Mouse (Mus musculus): ENCODE measurements around the gene Sgf29. TPM values are rescaled to one million over a fixed set of nuclear protein-coding genes. Genes with fewer than 3 reads are reported as not detected.
A peak's percentile ranks its signal among the peaks of the same experiment; 100 is the strongest.

Gene Sgf29
- 10 to 100 TPM; 29.1 to 33.1 TPM for total RNA-seq (2021)
- long read RNA-seq, experiment 1, transcript Sgf29-201 (10 exons, 1,312 nt): major isoform, 16 of 21 reads
- long read RNA-seq, experiment 1, partial matches to known transcripts: 1 of 21 reads
- long read RNA-seq, experiment 1, other reads (novel, unspliced or antisense): 4 of 21 reads
- long read RNA-seq, experiment 2, transcript Sgf29-201 (10 exons, 1,312 nt): major isoform, 13 of 16 reads
- long read RNA-seq, experiment 2, partial matches to known transcripts: 3 of 16 reads
- long read RNA-seq, experiment 2, other reads (novel, unspliced or antisense): 0 of 16 reads

DNA sequence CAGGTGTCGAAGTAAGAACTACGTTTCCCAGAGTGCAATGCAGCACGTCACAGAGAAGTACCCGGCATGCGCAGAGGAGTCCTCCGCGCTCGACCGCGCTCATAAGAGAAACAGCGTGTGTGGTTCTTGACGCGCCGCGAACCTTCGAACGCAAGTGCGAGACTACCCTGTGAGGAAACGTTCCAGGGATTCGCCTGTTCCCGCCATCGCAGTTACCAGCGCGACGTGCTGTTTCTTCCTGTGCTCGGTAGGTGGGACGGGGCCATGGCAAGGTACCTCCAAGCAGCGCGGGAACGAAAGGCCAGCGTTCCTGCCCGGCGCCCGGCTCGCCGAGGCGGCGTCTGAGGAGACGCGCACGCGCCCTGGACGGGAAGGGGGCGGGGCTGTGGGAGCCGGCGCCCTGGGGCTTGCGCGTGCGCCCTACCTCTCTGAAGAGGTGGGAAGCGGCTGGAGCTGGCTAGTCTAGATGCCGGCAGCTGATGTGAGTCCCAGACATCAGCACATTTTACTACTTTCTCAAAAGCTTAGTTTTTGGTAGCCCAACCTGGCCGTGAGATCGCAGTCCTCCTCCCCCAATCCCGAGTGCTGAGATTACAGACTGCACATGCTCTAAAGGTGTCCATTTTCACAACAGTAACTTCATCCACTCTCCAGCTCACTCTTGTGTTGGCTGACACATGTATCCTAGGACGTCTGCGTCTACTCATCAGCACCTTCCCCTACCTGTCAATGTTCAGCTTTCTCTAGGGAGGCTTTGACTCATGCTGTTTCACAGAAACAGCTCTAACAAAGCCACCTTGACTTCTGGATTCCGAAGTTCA lies at the start of gene Sgf29:
TSS of gene Sgf29 (plus strand) at position 79 of the 821 bp plus-strand sequence.
- peak; percentile 91 for DNase-seq (ENCODE audit: low spot score)

DNA sequence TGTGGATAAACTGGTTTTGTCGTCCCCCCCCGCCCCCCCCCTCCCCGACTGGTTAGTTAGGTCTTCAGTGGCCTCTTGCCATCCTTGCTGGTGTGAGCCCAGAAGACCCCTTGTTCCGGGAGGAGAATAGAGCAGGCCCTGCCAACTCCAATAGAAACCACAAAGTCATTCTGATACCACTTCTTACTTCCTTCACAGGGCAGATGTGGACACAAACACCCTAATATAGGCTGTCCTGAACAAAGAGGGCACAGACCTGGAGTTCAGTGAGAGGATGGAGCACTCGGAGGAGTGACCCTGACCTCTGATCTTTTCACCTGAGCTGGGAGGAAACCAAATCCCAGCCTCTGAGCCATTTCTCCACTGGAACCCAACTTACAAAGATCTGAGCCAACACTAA lies 47.2 kb upstream of the Sgf29 start:
- DNase-seq (ENCODE audit: low spot score): no peak

DNA sequence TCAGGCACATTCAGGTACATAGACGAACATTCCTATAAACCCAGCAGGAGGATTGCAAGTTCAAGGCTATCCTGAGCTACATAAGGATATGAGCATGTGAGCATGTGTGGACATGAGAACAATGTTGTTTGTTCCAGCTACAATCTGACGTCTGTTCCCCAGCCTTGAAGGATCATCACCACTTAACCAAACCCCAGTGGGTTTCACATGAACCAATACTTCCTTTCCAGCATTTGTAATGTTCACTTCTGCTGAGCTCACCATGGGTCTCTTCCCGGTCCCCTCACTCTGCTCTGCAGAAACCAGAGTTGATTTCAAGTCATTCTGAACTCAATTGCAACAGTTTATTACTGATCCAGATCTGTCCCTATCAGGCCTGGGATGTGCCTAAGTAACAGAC lies 46.5 kb upstream of the Sgf29 start:
- DNase-seq (ENCODE audit: low spot score): no peak

DNA sequence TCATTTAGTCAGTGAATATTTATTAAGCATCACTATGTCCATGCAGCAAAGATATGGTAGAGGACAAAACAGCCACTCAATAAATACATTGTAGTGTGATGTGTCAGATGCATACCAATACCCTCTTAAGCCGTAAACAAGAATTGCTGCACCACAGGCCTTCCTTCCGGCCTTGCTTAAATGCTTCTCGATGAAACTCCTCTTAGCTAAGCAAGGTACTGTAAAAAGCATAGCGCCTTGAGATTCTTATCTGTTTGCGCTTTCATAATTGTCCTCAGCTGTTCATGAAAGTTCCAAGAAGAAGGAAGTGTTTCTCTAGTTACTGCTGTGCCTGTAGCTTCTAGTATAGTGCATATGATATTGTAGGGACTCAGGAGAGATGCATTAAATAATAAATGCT lies 42.5 kb upstream of the Sgf29 start:
- DNase-seq (ENCODE audit: low spot score): no peak

DNA sequence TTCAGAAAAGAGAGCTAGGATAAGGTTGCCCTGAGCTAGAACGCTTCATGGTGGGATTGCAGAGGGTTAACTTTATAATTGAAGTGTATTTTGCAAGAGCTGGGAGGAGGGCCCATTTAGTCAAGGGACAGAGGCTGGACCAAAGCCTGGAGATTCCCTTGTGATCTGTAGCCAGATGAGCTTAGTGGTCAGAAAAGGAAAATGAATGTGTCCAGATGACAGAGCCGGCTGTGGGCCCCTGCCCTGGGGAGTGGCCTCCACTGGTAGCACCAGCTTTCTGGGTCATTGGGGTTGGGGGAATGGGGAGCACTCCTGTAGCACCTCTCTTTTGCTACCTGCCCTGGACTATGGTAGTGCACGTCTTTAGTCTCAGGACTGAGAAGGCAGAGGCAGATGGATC lies 42.0 kb upstream of the Sgf29 start:
- peak; percentile 85 for DNase-seq (ENCODE audit: low spot score)

DNA sequence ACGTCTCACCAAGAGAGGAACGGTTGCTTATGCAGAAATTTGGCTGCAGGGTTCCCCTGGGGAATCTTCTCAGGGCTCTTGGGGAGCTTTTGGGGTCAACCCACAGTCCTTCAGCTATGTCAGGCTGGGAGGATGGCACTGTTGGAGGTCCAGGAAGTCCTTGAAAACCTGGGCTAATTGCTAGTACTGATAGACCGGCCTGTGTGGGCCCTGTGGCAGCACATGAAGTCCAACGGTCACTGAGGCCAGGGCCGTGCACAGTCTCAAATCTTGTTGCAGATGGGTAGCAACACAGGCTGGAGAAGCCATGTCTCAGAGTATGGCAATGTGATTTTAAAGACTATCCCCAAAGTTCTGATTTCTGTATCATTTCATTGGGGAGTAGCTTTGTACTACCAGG lies 41.3 kb upstream of the Sgf29 start:
- DNase-seq (ENCODE audit: low spot score): no peak

DNA sequence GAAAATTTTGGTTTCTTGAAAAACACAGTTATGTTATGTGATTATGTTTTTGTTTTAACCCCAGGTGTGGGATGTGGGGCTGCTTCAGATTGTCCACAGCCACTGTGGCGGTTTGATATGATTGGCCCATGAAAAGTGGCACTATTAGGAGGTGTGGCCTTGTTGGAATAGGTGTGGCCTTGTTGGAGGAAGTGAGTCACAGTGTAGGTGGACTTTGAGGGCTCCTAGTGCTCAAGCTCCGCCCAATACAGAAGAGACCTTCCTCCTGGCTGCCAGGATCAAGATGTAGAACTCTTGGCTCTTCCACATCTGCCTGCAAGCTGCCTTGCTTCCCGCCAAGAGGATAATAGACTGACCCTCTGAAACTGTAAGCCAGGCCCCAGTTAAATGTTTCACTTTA lies 36.4 kb upstream of the Sgf29 start:
- no peak for DNase-seq (ENCODE audit: low spot score)

DNA sequence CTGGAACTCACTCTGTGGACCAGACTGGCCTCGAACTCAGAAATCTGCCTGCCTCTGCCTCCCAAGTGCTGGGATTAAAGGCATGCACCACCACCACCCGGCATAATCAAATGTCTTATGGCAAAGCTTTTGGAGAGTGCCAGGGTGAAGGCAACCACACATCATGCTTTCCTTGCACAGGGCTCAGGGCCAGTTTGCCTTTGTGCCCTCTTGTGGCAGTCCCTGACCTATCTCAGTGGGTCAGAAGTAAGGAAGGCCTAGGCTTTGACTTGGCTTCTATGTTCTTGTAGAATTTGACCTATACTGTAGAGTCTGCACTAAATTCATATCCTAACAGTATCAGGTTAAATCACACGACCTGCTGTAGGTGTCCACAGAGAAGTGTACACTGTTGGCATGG lies 32.4 kb upstream of the Sgf29 start:
- DNase-seq (ENCODE audit: low spot score): no peak

DNA sequence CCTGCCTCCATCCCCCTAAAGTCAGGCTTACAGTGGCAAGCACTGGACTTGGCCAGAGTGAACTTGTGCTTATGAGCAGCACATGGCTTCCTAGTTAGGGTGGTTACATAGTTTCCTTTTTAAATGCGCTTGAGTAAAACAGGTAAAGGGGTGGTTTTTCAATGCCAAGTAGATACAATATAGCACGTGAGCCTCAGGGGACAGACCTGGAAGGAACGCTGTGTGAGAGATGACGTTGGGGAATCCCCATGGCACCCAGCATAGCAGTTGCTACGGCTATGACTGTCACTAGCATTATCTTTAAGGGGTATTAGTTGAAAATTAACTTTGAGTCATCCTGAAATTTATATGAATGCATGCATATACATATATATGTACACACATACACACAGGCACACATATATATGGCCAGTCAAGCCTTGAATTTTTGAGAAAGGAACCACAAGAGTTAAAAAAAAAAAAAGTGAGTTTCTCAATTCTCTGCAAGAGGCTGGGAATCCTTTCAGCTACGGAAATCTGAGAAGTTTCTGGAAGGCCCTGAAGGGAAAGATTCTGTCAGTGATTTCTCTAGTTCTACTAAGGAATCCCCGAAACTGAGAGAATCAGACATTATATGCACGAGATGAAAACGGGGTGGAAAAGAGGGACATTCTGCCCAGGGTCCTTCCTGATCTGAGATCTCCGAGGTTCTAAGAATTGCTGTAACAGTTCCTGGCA lies 29.4 kb upstream of the Sgf29 start:
- no peak for DNase-seq (ENCODE audit: low spot score)

DNA sequence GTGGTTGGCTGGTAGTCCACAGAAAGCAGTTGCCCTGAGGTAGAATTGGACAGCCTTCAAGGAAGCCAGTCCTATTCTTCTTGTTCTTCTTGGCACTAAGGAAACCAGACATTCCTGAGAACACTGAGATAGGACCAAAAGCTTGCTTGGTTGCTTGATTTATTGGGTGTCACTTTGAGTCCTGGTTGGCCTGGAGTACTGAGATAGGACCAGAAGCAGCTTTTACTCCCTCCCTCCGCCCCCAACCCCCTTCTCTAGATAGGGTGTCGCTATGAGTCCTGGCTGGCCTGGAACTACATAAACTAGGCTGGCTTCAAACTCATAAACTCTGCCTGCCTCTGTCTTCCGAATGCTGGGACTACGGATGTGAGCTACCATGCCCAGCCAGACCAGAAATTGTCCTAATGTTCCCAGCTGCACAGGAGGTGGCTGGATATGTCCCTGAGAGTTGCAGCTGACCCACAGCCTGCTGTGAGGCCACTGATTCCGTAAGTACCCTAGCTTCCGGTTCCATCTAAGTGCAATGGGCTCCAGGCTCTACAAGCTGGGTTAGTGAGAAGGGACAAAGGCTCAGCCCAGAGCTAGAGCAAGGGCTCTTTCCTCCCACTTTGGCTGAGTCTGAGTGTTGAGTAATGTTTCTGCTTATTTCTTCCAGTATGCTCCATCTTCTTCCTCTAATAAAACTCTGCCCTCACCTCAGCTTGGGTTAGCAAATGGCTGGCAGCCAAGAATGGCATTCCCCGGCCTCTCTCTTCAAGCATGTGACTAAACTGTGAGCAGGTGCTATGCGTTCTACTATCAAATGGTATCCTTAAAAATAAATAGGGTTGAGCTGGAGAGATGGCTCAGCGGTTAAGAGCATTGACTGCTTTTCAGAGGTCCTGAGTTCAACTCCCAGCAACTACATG lies 27.4 kb upstream of the Sgf29 start:
- DNase-seq (ENCODE audit: low spot score): peak; percentile 16

DNA sequence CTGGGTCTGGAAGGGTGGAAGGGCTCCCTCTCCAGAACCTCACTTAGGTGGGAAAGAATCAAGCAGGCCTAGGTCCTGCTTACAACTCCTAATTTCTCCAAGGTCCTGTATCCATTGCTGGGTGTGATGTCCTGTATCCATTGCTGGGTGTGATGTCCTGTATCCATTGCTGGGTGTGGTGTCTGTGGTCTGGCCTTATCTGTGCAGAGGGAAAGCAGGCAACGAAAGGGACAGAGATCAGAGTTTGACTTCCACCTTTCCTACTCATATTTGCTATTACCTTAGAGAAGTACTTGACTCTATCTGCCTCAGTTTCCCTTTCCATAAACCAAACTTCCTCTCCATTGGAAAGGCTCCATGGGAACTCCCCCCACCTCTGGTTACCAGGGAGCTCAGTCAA lies 25.7 kb upstream of the Sgf29 start:
- no peak for DNase-seq (ENCODE audit: low spot score)

DNA sequence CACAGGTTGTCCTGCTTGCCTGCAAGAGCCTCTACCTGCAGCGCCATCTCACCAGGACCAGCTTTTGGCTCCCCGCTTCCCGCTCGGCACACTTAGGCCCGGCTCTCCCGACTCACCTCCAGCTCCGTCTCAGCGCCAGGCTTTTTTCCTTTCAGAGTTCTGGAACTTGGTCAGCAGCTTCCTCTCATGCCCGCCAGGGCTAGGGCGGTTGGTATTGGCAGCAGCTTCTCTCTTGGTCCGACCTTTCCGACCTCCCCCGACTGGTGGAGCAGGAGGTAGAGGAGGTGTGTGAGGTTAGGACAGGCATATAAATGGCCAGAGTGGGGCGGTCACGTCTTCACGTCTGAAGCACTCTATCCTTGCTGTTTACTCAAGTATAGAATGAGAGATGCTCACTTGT lies 24.3 kb upstream of the Sgf29 start:
- peak; percentile 20 for DNase-seq (ENCODE audit: low spot score)

DNA sequence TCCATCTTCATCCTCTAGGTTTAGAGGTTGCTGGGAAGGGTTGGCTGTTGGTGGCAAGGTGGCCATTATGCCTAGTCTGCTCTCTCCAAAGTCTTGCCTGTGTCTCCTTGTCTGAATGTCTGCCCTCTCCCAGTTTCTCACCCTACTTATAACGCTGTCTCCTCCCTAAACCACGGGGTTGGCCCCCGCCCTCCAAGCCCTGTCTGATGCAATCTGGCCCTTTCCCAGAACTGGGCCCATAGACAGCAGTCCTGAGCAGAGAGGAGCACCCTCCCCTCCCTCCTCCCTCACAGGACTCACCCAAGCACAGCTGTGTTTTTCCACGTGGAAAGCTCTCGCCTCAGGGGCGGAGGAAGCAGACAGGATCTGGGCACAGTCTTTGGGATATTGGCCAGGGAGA lies 23.7 kb upstream of the Sgf29 start:
- peak; percentile 92 for DNase-seq (ENCODE audit: low spot score)

DNA sequence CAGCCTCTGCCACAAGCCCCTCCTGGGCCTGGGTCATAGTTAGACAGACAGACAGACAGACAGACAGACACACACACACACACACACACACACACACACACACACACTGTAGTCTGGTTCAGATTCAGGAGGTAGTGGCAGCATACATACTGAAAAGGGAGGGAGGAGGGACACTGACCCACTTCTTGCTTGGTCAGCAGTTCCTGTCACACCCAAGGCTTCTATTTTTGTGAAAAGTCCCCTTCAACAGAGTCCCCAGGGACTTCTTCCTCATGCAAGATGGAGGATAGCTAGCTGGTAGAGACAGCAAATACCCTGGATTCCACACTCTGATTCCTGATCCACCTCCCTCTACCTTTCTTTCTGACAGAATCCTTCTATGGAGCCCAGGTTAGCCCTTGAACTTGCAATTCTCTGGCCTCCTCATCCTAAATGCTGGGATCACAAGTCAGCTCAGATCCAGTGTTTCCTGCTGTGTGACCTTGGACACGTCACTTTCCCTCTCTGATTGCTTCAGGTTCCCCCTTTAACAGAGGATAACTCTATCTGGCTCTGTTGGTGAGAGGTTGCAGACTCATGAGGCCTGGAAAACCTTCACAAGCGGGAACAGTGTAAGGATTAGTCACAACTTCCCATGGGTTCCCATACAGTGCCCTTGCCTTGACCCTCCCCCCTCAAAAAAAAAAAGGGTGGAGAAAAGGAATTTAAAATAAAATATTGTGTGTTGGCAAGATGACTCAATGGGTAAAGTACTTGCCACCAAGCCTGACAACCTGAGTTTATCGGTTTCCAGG lies 23.1 kb upstream of the Sgf29 start:
- no peak for DNase-seq (ENCODE audit: low spot score)

DNA sequence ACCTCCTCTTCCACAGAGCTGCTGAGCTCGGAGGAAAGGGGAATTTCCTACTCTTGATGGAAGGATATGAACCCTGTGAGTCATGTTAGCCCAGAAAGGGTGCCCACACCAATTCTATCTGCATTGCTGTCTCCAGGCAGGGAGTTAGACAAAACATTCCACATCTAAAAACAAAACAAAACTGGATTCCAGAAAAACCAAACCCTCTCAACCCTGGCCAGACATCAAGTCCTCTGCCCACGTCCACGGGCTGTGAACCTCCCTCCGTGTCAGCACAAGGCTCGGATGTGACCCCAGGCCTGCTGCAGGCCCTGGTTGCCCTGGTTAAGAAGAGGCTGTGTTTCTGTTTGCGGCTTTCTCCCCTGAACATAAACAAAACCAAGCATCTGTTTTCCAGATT lies 21.0 kb upstream of the Sgf29 start:
- no peak for DNase-seq (ENCODE audit: low spot score)

DNA sequence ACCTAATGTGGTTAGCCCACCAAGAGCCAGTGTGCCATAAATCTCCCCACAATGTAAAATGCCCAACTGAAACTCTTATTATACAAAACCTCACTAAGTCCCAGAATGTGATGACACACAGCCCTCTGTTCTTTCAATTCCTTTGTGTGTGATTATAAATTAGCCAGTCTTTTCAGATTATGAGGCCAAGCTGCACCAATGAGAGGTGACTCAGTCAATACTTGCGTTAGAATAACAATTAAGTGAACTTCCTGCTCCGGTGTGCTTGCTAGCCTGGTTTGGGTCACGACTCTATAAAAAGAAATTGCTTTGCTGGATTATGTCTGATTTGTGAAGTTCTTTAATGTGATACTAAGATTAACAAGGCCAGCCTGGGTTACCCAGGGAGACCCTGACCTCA lies 19.2 kb upstream of the Sgf29 start:
- no peak for DNase-seq (ENCODE audit: low spot score)

DNA sequence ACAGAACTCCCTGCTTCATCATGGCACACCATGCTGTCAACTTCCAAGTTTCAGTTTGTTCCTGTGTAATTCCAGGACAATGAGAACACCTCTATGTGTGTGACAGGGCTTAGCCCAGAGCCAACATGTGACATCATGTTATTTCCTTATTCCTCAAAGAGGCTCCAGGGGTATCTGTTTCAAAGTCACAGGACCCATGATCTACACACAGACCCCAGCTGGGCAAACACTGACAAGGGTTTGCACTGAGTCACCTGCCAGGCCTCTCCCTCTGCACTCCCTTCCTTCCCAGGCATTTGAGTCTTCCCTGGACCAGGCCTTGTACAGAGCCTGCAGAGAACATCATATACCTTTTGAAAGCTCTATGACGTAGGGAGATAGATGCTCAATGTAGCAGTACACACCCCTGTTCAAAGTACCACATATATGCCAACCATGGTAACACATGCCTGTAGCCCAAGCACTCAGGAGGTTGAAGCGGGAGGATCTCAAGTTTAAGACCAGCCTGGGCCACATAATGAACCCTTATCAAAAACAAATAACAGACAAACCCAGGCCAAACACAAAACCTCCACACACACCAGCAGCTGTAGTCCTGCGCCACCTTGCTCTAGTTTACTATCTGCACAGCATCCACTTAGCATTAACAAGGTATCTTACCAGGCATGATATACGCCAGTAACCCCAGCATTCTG lies 18.1 kb upstream of the Sgf29 start, which contains the start of gene Nupr1:
TSS of gene Nupr1 (minus strand) at position 38 of the 695 bp plus-strand sequence.
- DNase-seq (ENCODE audit: low spot score): no peak

DNA sequence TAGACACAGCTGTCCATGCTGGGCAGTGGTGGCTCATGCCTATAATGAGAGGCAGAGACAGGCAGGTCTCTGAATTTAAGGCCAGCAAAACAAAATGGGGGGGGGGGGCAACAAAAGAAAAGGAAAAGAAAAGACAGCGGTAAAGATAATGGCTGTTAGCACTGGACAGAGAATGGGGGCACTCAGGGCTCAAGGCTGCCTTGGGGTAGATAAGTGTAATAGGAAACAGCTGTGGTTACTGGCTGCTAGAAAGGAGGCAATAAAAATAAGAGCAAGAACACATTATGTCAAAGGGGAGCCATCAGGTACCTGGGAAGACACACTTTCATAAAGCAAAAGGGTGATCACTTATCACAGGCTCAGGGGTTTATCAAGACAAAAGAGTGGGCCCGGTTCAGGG lies 16.6 kb upstream of the Sgf29 start:
- no peak for DNase-seq (ENCODE audit: low spot score)

DNA sequence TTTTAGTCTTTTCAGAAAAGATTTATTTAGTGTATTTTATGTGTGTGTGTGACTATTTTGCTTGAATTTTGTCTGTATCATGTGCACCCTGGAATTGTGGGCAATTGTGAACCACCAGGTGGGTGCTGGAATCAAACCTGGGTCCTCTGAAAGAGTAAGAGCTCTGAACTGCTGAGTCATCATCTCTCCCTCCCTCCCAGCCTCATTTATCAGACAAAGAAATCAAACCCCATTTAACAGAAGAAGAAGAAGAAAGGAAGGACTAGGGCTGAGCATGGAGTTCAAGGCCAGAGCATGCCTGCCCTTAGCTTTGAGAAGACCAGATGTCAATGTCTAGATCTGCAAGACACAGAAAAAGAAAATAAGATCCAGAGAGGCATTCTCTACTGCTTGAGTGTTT lies 13.7 kb upstream of the Sgf29 start:
- DNase-seq (ENCODE audit: low spot score): no peak

Data from gastrocnemius, adult 18-20 months (tissue).